Mouse (Mus musculus) A20 (cell line): ENCODE data around the gene Olfr1489.
"Not testable (repeated sequence)": the region's sequence is repeated elsewhere in the genome, so short reads cannot be mapped to it uniquely, and the experiment has no call there.

Source experiments
- DNase-seq: peaks from one replicate; pipeline ENCODE4 v3.0.0-alpha.2; 2011; ENCODE audit warnings: low read depth, low spot score

Gene Olfr1489

DNA sequence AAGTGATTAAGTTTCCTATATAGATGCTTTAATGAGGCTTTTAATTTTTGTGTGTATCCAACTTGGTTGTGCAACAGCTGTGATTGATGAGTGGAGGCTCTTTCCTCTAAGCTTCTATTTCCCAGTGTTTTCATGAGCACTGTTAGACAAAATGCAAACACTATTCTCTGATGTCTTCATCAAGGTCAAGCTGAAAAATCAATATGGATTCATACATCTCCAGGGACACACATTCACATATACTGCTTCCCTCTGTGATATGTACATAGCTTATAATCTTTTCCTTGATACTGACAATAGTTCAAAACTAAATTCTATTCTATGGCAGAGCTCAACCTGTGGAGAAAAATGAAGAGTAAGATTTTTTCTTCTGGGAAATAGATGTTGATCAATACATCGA is at the start of gene Olfr1489:
Gene Olfr1489 (plus strand): TSS at position 301 of the 400 bp plus-strand sequence.
- no peak for DNase-seq

DNA sequence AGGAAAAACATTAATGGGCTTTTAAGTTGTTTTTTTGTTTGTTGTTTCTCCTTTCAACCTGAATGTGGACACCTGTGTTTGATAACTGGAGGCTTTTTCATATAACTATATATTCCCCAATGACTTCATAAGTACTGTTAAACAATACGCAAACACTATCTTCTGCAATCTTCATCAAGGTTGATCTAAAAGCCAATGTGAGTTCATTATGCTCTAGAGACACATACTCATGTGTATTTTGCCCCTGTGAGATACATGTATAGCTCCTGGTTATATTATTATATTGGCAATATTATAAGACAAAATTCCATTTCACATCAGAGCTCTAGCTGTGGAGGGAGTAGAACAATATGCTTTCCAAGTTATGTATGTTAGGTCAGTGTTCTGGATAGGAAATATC is 48.2 kb upstream of the Olfr1489 start, which contains the start of gene Olfr1484:
Gene Olfr1484 (plus strand): TSS at position 301 of the 400 bp plus-strand sequence.
- no peak for DNase-seq

DNA sequence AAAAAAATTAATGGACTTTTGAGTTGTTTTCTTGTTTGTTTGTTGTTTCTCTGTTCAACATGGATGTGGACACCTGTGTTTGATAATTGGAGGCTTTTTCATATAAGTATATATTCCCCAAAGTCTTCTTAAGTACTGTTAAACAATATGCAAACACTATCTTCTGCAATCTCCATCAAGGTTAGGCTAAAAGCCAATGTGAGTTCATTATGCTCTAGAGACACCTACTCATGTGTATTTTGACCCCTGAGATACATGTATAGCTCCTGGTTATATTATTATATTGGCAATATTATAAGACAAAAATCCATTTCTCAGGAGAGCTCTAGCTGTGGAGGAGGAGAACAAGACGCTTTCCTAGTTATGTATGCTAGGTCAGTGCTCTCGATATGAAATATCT is 14.3 kb upstream of the Olfr1489 start, which contains the start of gene Olfr1487:
Gene Olfr1487 (plus strand): TSS at position 301 of the 400 bp plus-strand sequence.
- not testable (repeated sequence) for DNase-seq

DNA sequence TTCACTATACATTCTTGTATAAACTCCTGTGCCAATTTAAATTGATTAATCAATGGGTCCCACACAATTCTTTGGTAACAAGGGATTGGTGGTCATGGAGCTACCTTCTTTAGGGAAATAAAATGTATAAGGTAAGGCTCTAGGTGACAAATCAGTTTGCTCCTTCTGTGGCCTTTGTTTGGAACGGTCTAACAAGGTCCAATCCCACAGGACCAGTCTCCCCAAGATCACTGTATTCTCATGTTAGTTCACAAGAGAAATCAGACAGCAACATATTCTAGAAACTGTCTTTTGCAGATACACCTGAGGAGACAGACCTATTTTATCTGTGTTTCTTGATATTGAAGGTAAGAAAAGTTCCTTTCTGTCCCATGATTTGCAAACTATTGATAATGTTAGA is 19.4 kb downstream of the Olfr1489 start, which contains the start of gene Olfr1490:
Gene Olfr1490 (plus strand): TSS at position 301 of the 400 bp plus-strand sequence.
- no peak for DNase-seq
